Comparison of ENCODE assay signal across 11 mouse cellular contexts in the genomic region with DNA sequence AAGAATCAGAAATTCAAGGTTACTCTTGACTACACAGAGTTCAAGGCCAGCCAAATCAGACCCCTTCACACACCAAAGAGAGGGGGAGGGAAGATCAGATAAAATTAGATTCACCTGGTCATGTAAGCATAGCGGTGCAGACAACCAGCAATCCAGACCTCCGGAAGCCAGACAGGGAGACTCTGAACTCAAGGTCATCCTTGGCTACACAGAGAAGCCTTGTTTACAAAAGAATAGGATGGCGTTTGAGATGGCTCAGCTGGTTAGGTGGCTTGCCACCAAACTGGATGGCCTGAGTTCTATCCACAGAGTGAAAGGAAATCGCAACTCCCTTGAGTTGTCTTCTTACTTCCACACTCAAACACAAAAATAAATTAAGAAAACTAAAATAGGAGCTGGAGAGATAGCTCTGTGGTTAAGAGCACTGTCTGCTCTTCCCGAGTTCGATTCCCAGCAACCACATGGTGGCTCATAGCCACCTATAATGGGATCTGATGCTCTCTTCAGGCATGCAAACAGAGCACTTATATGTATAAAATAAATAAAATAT. TPM values are rescaled to one million over a fixed set of nuclear protein-coding genes. Genes with fewer than 3 reads are reported as not detected.
A peak's percentile ranks its signal among the peaks of the same experiment; 100 is the strongest.
DNase-seq lines count a peak whose midpoint lies in the region; ATAC-seq and TF ChIP-seq lines count a peak whose summit lies in the region.
"Had no signal": no experiment of that assay in that cellular context is flagged by ENCODE, and none has a peak within 500 bp of the region (broad histone marks: within the 10 kb centered on the region; RNA-seq: fewer than 3 reads in every experiment).

No protein-coding gene starts in this region.

- TF ChIP-seq CTCF in lung, embryonic 14.5 days (IDR thresholded peaks at IDR 0.05; ENCODE audit: low read depth), result no peak

- no peak for DNase-seq in forebrain, embryonic 11.5 days (ENCODE audit: low spot score)
- DNase-seq in lung, embryonic 14.5 days, result no peak
- DNase-seq in lung, postnatal 36 days, result no peak
- DNase-seq in left cerebral cortex, postnatal 14 days (ENCODE audit: low spot score in 2 of 2), result no peak
- no peak for DNase-seq in thymus, postnatal 25 days

- ATAC-seq in forebrain, embryonic 11.5 days (replicated peaks; ENCODE audit: low FRiP score), result 0 out of 2 replicates have a peak, but pooled peaks have one; percentile 7
- ATAC-seq in forebrain, embryonic 12.5 days (ENCODE audit: low FRiP score), result no peak
- no peak for ATAC-seq in lung, embryonic 14.5 days (ENCODE audit: insufficient read depth)
- no peak for ATAC-seq in intestine, embryonic 16.5 days
- ATAC-seq in stomach, embryonic 14.5 days (ENCODE audit: insufficient number of reproducible peaks, insufficient read depth, low FRiP score, low read depth), result no peak

- H3K9ac ChIP-seq in forebrain, embryonic 11.5 days (ENCODE audit: low read length), result no peak overlapping the region
- no peak overlapping the region for H3K9ac ChIP-seq in forebrain, embryonic 12.5 days
- H3K9ac ChIP-seq in lung, embryonic 14.5 days, result no peak overlapping the region
- H3K9ac ChIP-seq in intestine, embryonic 16.5 days (ENCODE audit: low read depth, low read length), result 0 out of 2 replicates have a peak overlapping the region, but pooled peaks have one; percentile 20
- H3K9ac ChIP-seq in stomach, embryonic 14.5 days (replicated peaks; ENCODE audit: low read depth, low read length), result no peak overlapping the region; the same call in 1 of the 2 replicates

- H3K27me3 ChIP-seq in forebrain, embryonic 11.5 days (ENCODE audit: control insufficient read depth, insufficient read depth, low read length), result no peaks in the 10 kb centered on the region
- H3K27me3 ChIP-seq in forebrain, embryonic 12.5 days, result no peaks in the 10 kb centered on the region
- H3K27me3 ChIP-seq in lung, embryonic 14.5 days (ENCODE audit: insufficient read depth, low read length), result no peaks in the 10 kb centered on the region
- no peaks in the 10 kb centered on the region for H3K27me3 ChIP-seq in intestine, embryonic 16.5 days (replicated peaks; ENCODE audit: control insufficient read depth, insufficient read depth, low read length)
- H3K27me3 ChIP-seq in stomach, embryonic 14.5 days (ENCODE audit: control insufficient read depth, insufficient read depth, low read length), result no peaks in the 10 kb centered on the region
- H3K27me3 ChIP-seq: lung, embryonic 15.5 days; stomach, embryonic 15.5 days had no signal

- intact Hi-C loops in left cerebral cortex, postnatal 14 days (cut with DNase I), result loop anchor here (2.0 kb wide), 1 partner anchor 49 kb away; no protein-coding TSS in a partner anchor

- no peaks in the 10 kb centered on the region for H3K9me3 ChIP-seq in forebrain, embryonic 11.5 days (ENCODE audit: control insufficient read depth, low read length)
- H3K9me3 ChIP-seq in forebrain, embryonic 12.5 days, result no peaks in the 10 kb centered on the region
- H3K9me3 ChIP-seq in lung, embryonic 14.5 days (ENCODE audit: low read depth, low read length), result no peaks in the 10 kb centered on the region
- H3K9me3 ChIP-seq in intestine, embryonic 16.5 days (ENCODE audit: control insufficient read depth, low read length), result no peaks in the 10 kb centered on the region
- no peaks in the 10 kb centered on the region for H3K9me3 ChIP-seq in stomach, embryonic 14.5 days (ENCODE audit: control insufficient read depth, low read depth, low read length)
- H3K9me3 ChIP-seq: lung, embryonic 15.5 days; stomach, embryonic 15.5 days had no signal

- no peaks in the 10 kb centered on the region for H3K4me1 ChIP-seq in forebrain, embryonic 11.5 days (replicated peaks; ENCODE audit: control insufficient read depth, insufficient read depth, low read length)
- H3K4me1 ChIP-seq in forebrain, embryonic 12.5 days, result peaks cover 12% of the 10 kb centered on the region
- no peaks in the 10 kb centered on the region for H3K4me1 ChIP-seq in lung, embryonic 14.5 days (ENCODE audit: insufficient read depth)
- peaks cover 2% of the 10 kb centered on the region; the same call in 1 of the 2 replicates for H3K4me1 ChIP-seq in intestine, embryonic 16.5 days (ENCODE audit: control insufficient read depth, insufficient read depth, low read length)
- H3K4me1 ChIP-seq in stomach, embryonic 14.5 days (ENCODE audit: control insufficient read depth, insufficient read depth, low read length), result no peaks in the 10 kb centered on the region

- 74% methylated on average over 6 of the region's 6 CpGs for WGBS in forebrain, embryonic 11.5 days
- WGBS in forebrain, embryonic 12.5 days, result 74% methylated on average over 6 of the region's 6 CpGs
- WGBS in lung, embryonic 14.5 days, result 45% methylated on average over 6 of the region's 6 CpGs
- WGBS in intestine, embryonic 16.5 days, result 48% methylated on average over 6 of the region's 6 CpGs
- 47% methylated on average over 6 of the region's 6 CpGs for WGBS in stomach, embryonic 14.5 days

- H3K4me3 ChIP-seq in forebrain, embryonic 11.5 days (ENCODE audit: low read depth, low read length), result no peak overlapping the region
- H3K4me3 ChIP-seq in forebrain, embryonic 12.5 days (replicated peaks), result no peak overlapping the region
- peak overlapping the region; percentile 78 for H3K4me3 ChIP-seq in lung, embryonic 14.5 days (ENCODE audit: low read depth, low read length)
- no peak overlapping the region for H3K4me3 ChIP-seq in intestine, embryonic 16.5 days (ENCODE audit: low read length)
- H3K4me3 ChIP-seq in stomach, embryonic 14.5 days (ENCODE audit: low read depth, low read length), result no peak overlapping the region

- no peak overlapping the region for H3K27ac ChIP-seq in forebrain, embryonic 11.5 days (ENCODE audit: low read depth, low read length)
- no peak overlapping the region for H3K27ac ChIP-seq in forebrain, embryonic 12.5 days
- H3K27ac ChIP-seq in lung, embryonic 14.5 days (ENCODE audit: low read depth), result no peak overlapping the region
- no peak overlapping the region for H3K27ac ChIP-seq in intestine, embryonic 16.5 days (ENCODE audit: low read length)
- no peak overlapping the region for H3K27ac ChIP-seq in stomach, embryonic 14.5 days (ENCODE audit: low read length)

- no peaks in the 10 kb centered on the region; the same call in 1 of the 2 replicates for H3K36me3 ChIP-seq in forebrain, embryonic 11.5 days (ENCODE audit: control insufficient read depth, insufficient read depth, low read length)
- peaks cover 21% of the 10 kb centered on the region for H3K36me3 ChIP-seq in forebrain, embryonic 12.5 days (replicated peaks)
- H3K36me3 ChIP-seq in lung, embryonic 14.5 days (ENCODE audit: insufficient read depth), result peaks cover 20% of the 10 kb centered on the region
- peaks cover 6% of the 10 kb centered on the region; the same call in 1 of the 2 replicates for H3K36me3 ChIP-seq in intestine, embryonic 16.5 days (ENCODE audit: control insufficient read depth, insufficient read depth, low read length)
- H3K36me3 ChIP-seq in stomach, embryonic 14.5 days (ENCODE audit: control insufficient read depth, insufficient read depth, low read length), result peaks cover 19% of the 10 kb centered on the region; the same call in 1 of the 2 replicates

- no peak overlapping the region for H3K4me2 ChIP-seq in forebrain, embryonic 11.5 days (ENCODE audit: low read depth, low read length, severe bottlenecking)
- H3K4me2 ChIP-seq in forebrain, embryonic 12.5 days, result no peak overlapping the region; the same call in 1 of the 2 replicates
- H3K4me2 ChIP-seq in lung, embryonic 14.5 days, result peak overlapping the region; percentile 89; the same call in 1 of the 2 replicates
- no peak overlapping the region for H3K4me2 ChIP-seq in intestine, embryonic 16.5 days (ENCODE audit: low read depth, low read length)
- H3K4me2 ChIP-seq in stomach, embryonic 14.5 days (replicated peaks; ENCODE audit: low read depth, low read length), result peak overlapping the region; percentile 76; the same call in 1 of the 2 replicates

RNA-seq across cellular contexts. Expression of gene Mrpl4, which starts 0.8 kb away (rescaled TPM):
- 119 and 130 TPM in 2 replicates for polyA plus RNA-seq in forebrain, embryonic 11.5 days (2014; fragmentation: Nextera tagmentation; extraction: Ambion mirVana)
- polyA plus RNA-seq in forebrain, embryonic 12.5 days (2016; fragmentation: Nextera tagmentation; extraction: Ambion mirVana), result 110 and 111 TPM in 2 replicates
- polyA plus RNA-seq in lung, embryonic 14.5 days (2014; fragmentation: Nextera tagmentation; extraction: Ambion mirVana), result 156 and 166 TPM in 2 replicates
- 165 and 181 TPM in 2 replicates for polyA plus RNA-seq in intestine, embryonic 16.5 days (2015; fragmentation: Nextera tagmentation; extraction: Ambion mirVana)
- 136 and 150 TPM in 2 replicates for polyA plus RNA-seq in stomach, embryonic 14.5 days (2014; fragmentation: Nextera tagmentation; extraction: Ambion mirVana)
- total RNA-seq in left cerebral cortex, postnatal 14 days (2021), result 10 to 100 TPM; 58.7 to 62.9 TPM

RNA-seq across cellular contexts. Expression of gene Icam1, which starts 14.1 kb away (rescaled TPM):
- polyA plus RNA-seq in forebrain, embryonic 11.5 days (2014; fragmentation: Nextera tagmentation; extraction: Ambion mirVana), result 4.2 and 4.8 TPM in 2 replicates
- 3.7 and 3.8 TPM in 2 replicates for polyA plus RNA-seq in forebrain, embryonic 12.5 days (2016; fragmentation: Nextera tagmentation; extraction: Ambion mirVana)
- polyA plus RNA-seq in lung, embryonic 14.5 days (2014; fragmentation: Nextera tagmentation; extraction: Ambion mirVana), result 33.6 and 41.5 TPM in 2 replicates
- polyA plus RNA-seq in intestine, embryonic 16.5 days (2015; fragmentation: Nextera tagmentation; extraction: Ambion mirVana), result 12.7 and 13.7 TPM in 2 replicates
- 10.6 and 12.5 TPM in 2 replicates for polyA plus RNA-seq in stomach, embryonic 14.5 days (2014; fragmentation: Nextera tagmentation; extraction: Ambion mirVana)
- total RNA-seq in left cerebral cortex, postnatal 14 days (2021), result 1 to 10 TPM; 3.0 to 3.6 TPM

RNA-seq across cellular contexts. Expression of gene S1pr2, which starts 25.1 kb away (rescaled TPM):
- polyA plus RNA-seq in forebrain, embryonic 11.5 days (2014; fragmentation: Nextera tagmentation; extraction: Ambion mirVana), result 22.1 TPM in 2 replicates
- polyA plus RNA-seq in forebrain, embryonic 12.5 days (2016; fragmentation: Nextera tagmentation; extraction: Ambion mirVana), result 13.1 and 16.5 TPM in 2 replicates
- polyA plus RNA-seq in lung, embryonic 14.5 days (2014; fragmentation: Nextera tagmentation; extraction: Ambion mirVana), result 58.0 and 62.3 TPM in 2 replicates
- 24.3 and 24.4 TPM in 2 replicates for polyA plus RNA-seq in intestine, embryonic 16.5 days (2015; fragmentation: Nextera tagmentation; extraction: Ambion mirVana)
- polyA plus RNA-seq in stomach, embryonic 14.5 days (2014; fragmentation: Nextera tagmentation; extraction: Ambion mirVana), result 48.6 and 52.3 TPM in 2 replicates
- total RNA-seq in left cerebral cortex, postnatal 14 days (2021), result 1 to 10 TPM; 1.6 to 1.8 TPM

RNA-seq across cellular contexts. Expression of gene Icam4, which starts 27.4 kb away (rescaled TPM):
- 5.8 and 6.2 TPM in 2 replicates for polyA plus RNA-seq in forebrain, embryonic 11.5 days (2014; fragmentation: Nextera tagmentation; extraction: Ambion mirVana)
- polyA plus RNA-seq in forebrain, embryonic 12.5 days (2016; fragmentation: Nextera tagmentation; extraction: Ambion mirVana), result 1.5 and 1.9 TPM in 2 replicates
- 1.5 TPM in 2 replicates for polyA plus RNA-seq in lung, embryonic 14.5 days (2014; fragmentation: Nextera tagmentation; extraction: Ambion mirVana)
- polyA plus RNA-seq in intestine, embryonic 16.5 days (2015; fragmentation: Nextera tagmentation; extraction: Ambion mirVana), result 1.8 and 5.4 TPM in 2 replicates
- polyA plus RNA-seq in stomach, embryonic 14.5 days (2014; fragmentation: Nextera tagmentation; extraction: Ambion mirVana), result 0.84 and 1.0 TPM in 2 replicates
- total RNA-seq in left cerebral cortex, postnatal 14 days (2021), result under 1 TPM in 1 of 2 experiments, not detected in 1; 0.86 TPM

RNA-seq across cellular contexts. Expression of gene Icam5, which starts 30.1 kb away (rescaled TPM):
- not detected in 2 replicates for polyA plus RNA-seq in forebrain, embryonic 11.5 days (2014; fragmentation: Nextera tagmentation; extraction: Ambion mirVana)
- 0.13 TPM in 2 replicates for polyA plus RNA-seq in forebrain, embryonic 12.5 days (2016; fragmentation: Nextera tagmentation; extraction: Ambion mirVana)
- 0.09 and 0.31 TPM in 2 replicates for polyA plus RNA-seq in lung, embryonic 14.5 days (2014; fragmentation: Nextera tagmentation; extraction: Ambion mirVana)
- 0.09 and 0.10 TPM in 2 replicates for polyA plus RNA-seq in intestine, embryonic 16.5 days (2015; fragmentation: Nextera tagmentation; extraction: Ambion mirVana)
- 0.18 TPM in 1 of 2 replicates, not detected in the other for polyA plus RNA-seq in stomach, embryonic 14.5 days (2014; fragmentation: Nextera tagmentation; extraction: Ambion mirVana)
- 100 to 1,000 TPM; 294 to 307 TPM for total RNA-seq in left cerebral cortex, postnatal 14 days (2021)
- total RNA-seq: heart, postnatal 25 days had no signal

Comparison
In these comparisons a context has a peak if more than half of its experiments do, and no peak if none do; other contexts are left out.
1. H3K4me2 ChIP-seq: peak in lung, embryonic 14.5 days (single experiment) and stomach, embryonic 14.5 days (single experiment); none in forebrain, embryonic 11.5 days (single experiment), forebrain, embryonic 12.5 days (single experiment) and intestine, embryonic 16.5 days (single experiment).